Mouse (Mus musculus) embryonic facial prominence, embryonic 12.5 days (tissue): Measurements from ENCODE around the gene Tec. TPM values are rescaled to one million over a fixed set of nuclear protein-coding genes. Genes with fewer than 3 reads are reported as not detected.
"Not testable (repeated sequence)": the region's sequence is repeated elsewhere in the genome, so short reads cannot be mapped to it uniquely, and the experiment has no call there.

Experiments
- ATAC-seq: fragments of 200-750 bp; cut with Nextera tagmentation; 2 replicates; pipeline ENCODE4 v1.8.0; 2017; ENCODE audit not compliant: insufficient number of reproducible peaks, insufficient read depth, low FRiP score, low TSS enrichment
- H3K27ac ChIP-seq: fragments of 300-500 bp; sonication (generic); 2 replicates; pipeline ENCODE4 v1.5.1; 2016; ENCODE audit warnings: mild to moderate bottlenecking
- H3K27me3 ChIP-seq: fragments of 300-500 bp; sonication (generic); 2 replicates; pipeline ENCODE4 v1.6.1; 2016; ENCODE audit warnings: mild to moderate bottlenecking, moderate library complexity
- H3K36me3 ChIP-seq: fragments of 300-500 bp; sonication (generic); 2 replicates; pipeline ENCODE4 v1.6.1; 2016; ENCODE audit warnings: mild to moderate bottlenecking
- H3K4me1 ChIP-seq: fragments of 300-500 bp; sonication (generic); 2 replicates; pipeline ENCODE4 v1.6.1; 2016
- H3K4me2 ChIP-seq: fragments of 300-500 bp; sonication (generic); replicated peaks from 2 replicates; pipeline ENCODE4 v1.6.1; 2016; ENCODE audit warnings: mild to moderate bottlenecking, moderate library complexity
- H3K4me3 ChIP-seq: fragments of 300-500 bp; sonication (generic); 2 replicates; pipeline ENCODE4 v1.5.1; 2016; ENCODE audit warnings: mild to moderate bottlenecking
- H3K9ac ChIP-seq: fragments of 300-500 bp; sonication (generic); 2 replicates; pipeline ENCODE4 v1.6.1; 2016; ENCODE audit warnings: mild to moderate bottlenecking, moderate library complexity
- H3K9me3 ChIP-seq: fragments of 300-500 bp; sonication (generic); 2 replicates; pipeline ENCODE4 v1.6.1; 2016; ENCODE audit warnings: mild to moderate bottlenecking, moderate library complexity
- whole genome bisulfite sequencing: fragments of 180-500 bp; shearing (Covaris S2); methylation state at CpG from one replicate; pipeline ENCODE4 v1.1.7; 2016; 5-methylcytosine and 5-hydroxymethylcytosine counted together
- polyA plus RNA-seq: library from polyadenylated mRNA; unstranded; fragments of >200 nt; fragmentation: Nextera tagmentation; extraction: Ambion mirVana; gene quantifications from 2 replicates; pipeline ENCODE4 v1.2.1, GENCODE M21; 2016

The Tec gene
- polyA plus RNA-seq, 1 experiment from 2014 or later = 3.3 TPM

DNA sequence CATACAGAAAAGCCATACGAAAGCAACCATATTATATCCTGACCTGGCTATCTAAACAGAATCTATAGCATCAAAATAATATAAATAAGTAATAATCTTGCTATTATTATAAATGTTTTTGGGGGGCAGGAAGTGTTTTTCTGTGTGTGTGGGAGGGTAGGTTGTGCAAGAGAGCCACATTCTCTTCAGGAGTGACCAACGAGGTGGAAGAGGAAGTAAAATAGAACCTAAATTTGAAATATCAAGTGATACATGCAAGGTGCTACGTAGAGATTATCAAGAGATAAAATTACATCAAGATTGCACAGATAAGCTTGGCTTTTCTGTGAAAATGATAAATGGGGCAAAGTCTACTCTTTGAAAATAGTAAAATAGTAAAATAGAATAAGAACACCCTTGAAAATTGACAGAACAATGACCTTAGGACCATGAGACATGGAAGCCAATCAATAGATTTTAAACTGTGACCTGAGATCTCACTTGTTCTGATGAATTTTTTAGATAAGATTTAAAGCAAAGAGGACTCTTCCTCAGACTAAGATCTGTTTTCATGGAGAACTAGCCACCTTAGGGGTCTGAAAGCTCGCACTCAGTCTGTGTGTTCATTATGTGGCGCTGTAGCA lies 37.2 kb downstream of the Tec start:
- no peaks in the 10 kb centered on the region for H3K27me3 ChIP-seq

DNA sequence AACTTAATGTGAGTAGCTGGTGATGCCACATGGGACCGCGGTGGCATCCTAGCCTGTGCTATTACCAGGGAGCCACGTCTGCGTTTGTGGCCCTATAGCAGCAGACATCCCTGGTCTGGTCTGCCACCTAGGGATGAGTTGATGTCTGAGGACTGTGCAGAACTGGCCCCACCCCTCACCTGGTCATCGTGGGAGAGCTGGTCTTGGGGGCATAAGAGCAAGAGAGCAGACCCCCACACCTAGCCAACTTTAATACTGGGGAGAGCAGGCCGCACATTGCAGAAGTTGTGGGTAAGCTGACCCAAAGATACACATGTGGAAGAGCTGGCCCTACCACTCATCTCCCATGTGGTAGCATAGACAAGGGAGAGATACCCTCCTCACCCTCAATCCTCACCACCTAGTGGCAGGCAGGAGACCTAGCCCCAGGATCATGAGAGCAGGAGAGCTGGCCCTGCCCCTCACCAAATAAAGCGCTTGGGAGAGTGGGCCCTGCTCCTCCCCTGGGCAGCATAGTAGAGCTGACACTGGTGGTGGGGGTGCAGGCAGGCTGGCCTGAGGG lies 38.7 kb downstream of the Tec start:
- ATAC-seq = no peak
- no peaks in the 10 kb centered on the region for H3K27me3 ChIP-seq

More for the DNA sequence above, 37.2 kb downstream of the Tec start:
- Histone ChIP-seq H3K4me3 (no peak overlapping the region), H3K4me2 (no peak overlapping the region), H3K9me3 (no peaks in the 10 kb centered on the region), H3K4me1 (no peaks in the 10 kb centered on the region), H3K36me3 (no peaks in the 10 kb centered on the region), H3K27ac (no peak overlapping the region), H3K9ac (no peak overlapping the region)
- WGBS = 92% methylated on average over 5 of the region's 5 CpGs
- no peak for ATAC-seq

DNA sequence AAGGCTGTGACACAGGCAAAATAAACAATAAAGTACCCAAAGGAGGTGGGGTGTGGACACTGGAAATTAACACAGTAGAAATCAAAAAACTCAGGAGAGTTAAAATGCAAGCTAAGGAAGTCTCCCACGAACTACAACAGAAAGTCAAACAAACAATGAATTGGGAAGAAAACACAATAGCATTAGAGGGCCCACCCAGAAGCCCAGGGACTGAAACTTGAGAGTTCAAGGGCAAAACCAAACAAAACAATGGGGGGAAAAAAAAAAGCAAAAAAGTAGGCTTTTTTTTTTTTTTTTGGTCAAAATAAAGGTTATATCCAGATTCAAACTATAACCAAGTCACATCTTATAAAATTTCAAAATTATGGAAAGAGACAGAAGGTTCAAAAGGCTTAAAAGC lies 39.9 kb downstream of the Tec start:
- Histone ChIP-seq H3K9me3 (no peaks in the 10 kb centered on the region), H3K27me3 (no peaks in the 10 kb centered on the region), H3K27ac (no peak overlapping the region), H3K9ac (no peak overlapping the region), H3K4me1 (no peaks in the 10 kb centered on the region), H3K36me3 (no peaks in the 10 kb centered on the region), H3K4me3 (no peak overlapping the region), H3K4me2 (no peak overlapping the region)
- no peak for ATAC-seq
- 47% methylated on average over 1 of the region's 1 CpGs for WGBS

More for the DNA sequence above, 38.7 kb downstream of the Tec start:
- Histone ChIP-seq H3K9me3 (no peaks in the 10 kb centered on the region), H3K27ac (no peak overlapping the region), H3K36me3 (no peaks in the 10 kb centered on the region), H3K4me2 (no peak overlapping the region), H3K4me1 (no peaks in the 10 kb centered on the region), H3K4me3 (no peak overlapping the region), H3K9ac (no peak overlapping the region)
- WGBS = 80% methylated on average over 7 of the region's 7 CpGs

DNA sequence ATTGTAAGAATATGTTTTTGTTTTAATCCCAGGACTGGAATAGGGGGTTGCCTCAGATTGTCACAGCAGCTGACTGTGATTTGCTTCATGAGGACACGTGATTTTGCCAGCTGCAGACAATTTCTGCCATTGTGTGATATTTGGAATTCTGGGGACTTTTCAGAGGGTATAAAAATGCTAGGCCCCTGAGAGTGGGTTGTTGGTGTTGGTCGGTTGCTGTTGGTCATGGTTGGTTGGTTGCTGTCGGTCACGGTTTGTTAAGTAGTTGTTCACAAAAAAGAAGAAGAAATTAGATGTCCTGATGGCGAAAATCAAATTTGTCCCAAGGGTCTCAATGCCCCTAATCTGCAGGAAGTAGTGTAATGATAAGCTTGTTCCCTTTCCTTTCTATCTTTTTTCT lies 40.8 kb downstream of the Tec start:
- H3K27ac ChIP-seq = no peak overlapping the region
- no peaks in the 10 kb centered on the region for H3K36me3 ChIP-seq
- ATAC-seq = no peak
- 57% methylated on average over 5 of the region's 5 CpGs for WGBS
- H3K27me3 ChIP-seq = no peaks in the 10 kb centered on the region
- H3K4me3 ChIP-seq = no peak overlapping the region
- no peak overlapping the region for H3K4me2 ChIP-seq
- no peaks in the 10 kb centered on the region for H3K4me1 ChIP-seq
- H3K9me3 ChIP-seq = no peaks in the 10 kb centered on the region
- H3K9ac ChIP-seq = no peak overlapping the region

DNA sequence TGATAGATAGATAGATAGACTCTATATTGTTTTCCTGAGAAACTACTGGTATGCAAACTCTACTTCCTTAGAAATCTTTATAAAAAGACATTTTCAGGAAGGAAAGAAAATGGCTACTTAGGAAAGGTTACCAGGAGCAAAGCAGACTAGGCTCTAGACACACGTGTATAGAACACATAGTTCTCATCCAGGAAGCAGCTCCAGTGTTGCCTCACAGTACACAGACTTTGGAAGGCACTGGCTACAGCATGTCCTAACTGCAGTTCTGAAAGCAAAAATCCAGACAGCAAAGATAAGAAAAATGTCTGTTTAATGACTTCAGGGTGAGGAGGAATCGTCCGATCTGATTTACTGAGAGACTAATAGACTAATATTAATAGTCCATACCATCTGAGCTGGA lies 41.8 kb downstream of the Tec start:
- Histone ChIP-seq H3K4me1 (no peaks in the 10 kb centered on the region), H3K9ac (no peak overlapping the region; the same call in 1 of the 2 replicates), H3K27ac (no peak overlapping the region), H3K4me3 (no peak overlapping the region), H3K27me3 (no peaks in the 10 kb centered on the region), H3K36me3 (no peaks in the 10 kb centered on the region), H3K4me2 (no peak overlapping the region), H3K9me3 (no peaks in the 10 kb centered on the region)
- no peak for ATAC-seq
- 83% methylated on average over 3 of the region's 3 CpGs for WGBS

DNA sequence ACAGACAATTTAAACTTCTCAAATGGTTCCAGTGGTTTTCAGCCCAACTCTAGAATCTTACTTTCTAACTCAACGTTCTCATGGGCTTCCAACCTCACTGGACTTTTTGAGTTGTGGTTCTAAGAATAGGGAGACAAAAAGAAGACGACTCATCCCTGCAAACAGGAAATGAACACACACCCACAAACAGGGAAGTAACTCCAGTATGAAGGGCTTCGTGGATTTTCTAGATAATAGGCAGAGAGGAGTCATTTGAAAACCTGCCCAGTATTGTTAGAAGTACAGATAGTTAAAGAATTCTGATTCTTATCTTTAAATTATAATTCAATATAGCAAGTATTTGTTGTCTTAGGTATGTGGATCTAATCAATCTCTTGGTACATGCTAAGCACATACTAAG lies 47.6 kb downstream of the Tec start:
- Histone ChIP-seq H3K4me3 (no peak overlapping the region), H3K4me1 (peaks cover 9% of the 10 kb centered on the region), H3K9ac (no peak overlapping the region), H3K4me2 (no peak overlapping the region), H3K27me3 (no peaks in the 10 kb centered on the region), H3K9me3 (no peaks in the 10 kb centered on the region), H3K36me3 (no peaks in the 10 kb centered on the region), H3K27ac (no peak overlapping the region)
- ATAC-seq = no peak
- 74% methylated on average over 3 of the region's 3 CpGs for WGBS

DNA sequence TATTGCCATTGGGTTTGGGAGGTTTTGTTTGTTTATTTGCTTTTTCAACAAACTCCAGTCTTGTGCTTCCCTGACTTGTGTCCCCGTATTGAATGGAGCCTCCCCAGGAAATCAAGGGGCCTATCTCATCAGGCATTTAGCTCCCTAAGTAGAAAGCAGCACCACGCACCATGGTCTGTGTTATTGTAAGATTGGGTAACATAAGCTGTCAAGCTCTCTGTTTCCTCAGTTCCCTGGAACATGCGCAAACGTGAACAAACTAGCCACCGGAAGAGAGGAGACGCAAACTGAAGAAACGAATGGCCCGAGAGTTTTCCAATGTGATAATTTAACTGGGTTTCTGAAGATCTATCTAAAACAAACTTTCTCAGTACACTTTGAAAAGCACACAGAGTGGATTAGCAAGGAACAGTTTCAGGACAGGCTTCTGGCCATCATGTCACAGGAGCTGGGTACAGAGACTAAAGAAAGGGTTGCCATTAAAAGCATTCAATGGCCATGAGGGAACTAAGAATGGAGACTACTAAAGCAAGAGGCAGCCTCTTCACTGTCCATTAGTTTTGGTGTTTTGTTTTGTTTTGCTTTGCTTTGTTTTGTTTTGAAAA lies 48.1 kb downstream of the Tec start:
- H3K4me2 ChIP-seq = no peak overlapping the region
- no peak for ATAC-seq
- 73% methylated on average over 8 of the region's 8 CpGs for WGBS
- no peaks in the 10 kb centered on the region for H3K27me3 ChIP-seq
- H3K36me3 ChIP-seq = no peaks in the 10 kb centered on the region
- no peak overlapping the region for H3K9ac ChIP-seq
- H3K27ac ChIP-seq = no peak overlapping the region
- H3K4me1 ChIP-seq = peaks cover 9% of the 10 kb centered on the region
- H3K4me3 ChIP-seq = no peak overlapping the region
- no peaks in the 10 kb centered on the region for H3K9me3 ChIP-seq

DNA sequence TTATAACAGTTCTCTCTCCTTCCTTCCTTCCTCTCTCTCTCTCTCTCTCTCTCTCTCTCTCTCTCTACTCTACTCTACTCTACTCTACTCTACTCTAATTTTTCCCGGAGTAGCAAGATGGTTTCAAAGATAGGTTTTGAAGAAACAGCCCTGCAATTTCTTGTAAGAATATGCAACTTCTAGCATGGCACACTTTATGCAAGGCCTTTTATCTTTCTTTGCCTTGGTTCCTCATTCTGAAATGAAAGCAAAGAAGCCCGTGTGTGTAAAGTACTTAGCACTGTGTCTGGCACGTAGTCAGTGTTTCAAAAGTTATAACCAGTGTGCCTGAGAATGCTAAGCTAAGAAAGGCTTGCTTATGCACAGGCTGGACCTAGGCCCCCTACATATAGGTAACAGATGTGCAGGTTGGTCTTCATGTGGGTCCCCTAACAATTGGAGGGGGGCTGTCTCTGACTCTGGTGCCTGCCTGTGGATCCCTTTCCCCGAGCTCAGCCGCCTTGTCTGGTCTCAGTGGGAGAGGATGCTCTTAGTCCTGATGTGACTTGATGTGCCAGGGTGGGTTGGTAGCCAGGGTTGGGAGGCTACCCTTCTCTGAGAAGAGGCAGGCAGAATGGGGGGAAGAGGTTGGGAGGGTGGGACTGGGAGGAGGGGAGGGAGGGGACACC lies 49.6 kb downstream of the Tec start:
- WGBS = 82% methylated on average over 5 of the region's 5 CpGs
- H3K36me3 ChIP-seq = no peaks in the 10 kb centered on the region

DNA sequence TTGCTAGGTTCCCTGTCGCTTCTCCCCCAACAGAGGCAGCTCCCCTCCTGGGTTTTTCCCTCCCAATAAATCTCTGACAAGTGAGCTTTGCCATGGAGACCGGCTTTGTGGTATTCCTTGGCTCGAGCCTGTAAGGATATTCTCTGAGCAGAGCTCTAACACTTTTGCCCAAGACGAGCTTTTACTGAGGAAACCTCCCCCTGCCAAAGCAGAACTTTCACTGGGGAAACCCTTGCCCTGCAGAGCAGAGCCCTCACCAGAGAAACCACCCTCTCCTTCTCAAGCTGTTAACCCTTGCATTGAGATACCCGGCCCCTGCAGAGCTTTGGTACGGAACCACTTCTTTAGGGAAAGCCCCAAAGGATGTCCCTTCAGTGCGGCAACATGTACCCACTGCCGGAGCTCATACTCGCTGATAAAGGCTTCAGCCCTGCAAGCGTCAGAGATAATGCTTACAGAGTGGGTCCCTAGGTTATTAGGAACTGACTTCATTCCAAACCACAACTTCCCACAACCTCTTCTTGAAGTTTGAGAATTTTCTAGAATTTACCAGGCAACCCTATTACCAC lies 50.7 kb downstream of the Tec start:
- Histone ChIP-seq H3K4me2 (no peak overlapping the region), H3K27ac (no peak overlapping the region), H3K4me3 (no peak overlapping the region), H3K4me1 (peaks cover 9% of the 10 kb centered on the region), H3K9me3 (no peaks in the 10 kb centered on the region), H3K27me3 (no peaks in the 10 kb centered on the region), H3K36me3 (no peaks in the 10 kb centered on the region), H3K9ac (no peak overlapping the region)
- no peak for ATAC-seq
- 49% methylated on average over 10 of the region's 10 CpGs for WGBS

More for the DNA sequence above, 49.6 kb downstream of the Tec start:
- H3K27me3 ChIP-seq = no peaks in the 10 kb centered on the region
- no peak overlapping the region for H3K9ac ChIP-seq
- no peaks in the 10 kb centered on the region for H3K9me3 ChIP-seq
- H3K4me3 ChIP-seq = no peak overlapping the region
- no peak overlapping the region for H3K27ac ChIP-seq
- H3K4me1 ChIP-seq = peaks cover 9% of the 10 kb centered on the region
- no peak overlapping the region for H3K4me2 ChIP-seq
- no peak for ATAC-seq

DNA sequence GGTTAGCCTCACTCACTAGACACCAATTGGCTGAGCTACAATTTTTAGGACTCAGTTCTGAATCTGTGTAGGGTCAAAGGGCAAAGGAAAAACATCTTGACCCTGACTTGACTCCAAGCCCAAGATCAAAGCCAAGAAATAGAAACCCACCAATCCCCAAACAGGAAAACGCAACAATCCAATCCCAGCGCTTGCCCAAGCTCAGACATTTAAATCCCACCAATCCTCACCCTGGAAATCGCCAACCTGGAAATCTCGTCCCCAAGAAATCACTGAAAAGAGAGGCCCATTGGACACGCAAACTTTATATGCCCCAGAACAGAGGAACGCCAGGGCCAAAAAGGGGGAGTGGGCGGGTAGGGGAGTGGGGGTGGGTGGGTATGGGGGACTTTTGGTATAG lies 51.3 kb downstream of the Tec start:
- not testable (repeated sequence) for H3K36me3 ChIP-seq, H3K27me3 ChIP-seq, H3K4me1 ChIP-seq, H3K9me3 ChIP-seq, H3K4me3 ChIP-seq, H3K4me2 ChIP-seq, H3K9ac ChIP-seq, H3K27ac ChIP-seq, ATAC-seq
- WGBS = 69% methylated on average over 7 of the region's 7 CpGs

DNA sequence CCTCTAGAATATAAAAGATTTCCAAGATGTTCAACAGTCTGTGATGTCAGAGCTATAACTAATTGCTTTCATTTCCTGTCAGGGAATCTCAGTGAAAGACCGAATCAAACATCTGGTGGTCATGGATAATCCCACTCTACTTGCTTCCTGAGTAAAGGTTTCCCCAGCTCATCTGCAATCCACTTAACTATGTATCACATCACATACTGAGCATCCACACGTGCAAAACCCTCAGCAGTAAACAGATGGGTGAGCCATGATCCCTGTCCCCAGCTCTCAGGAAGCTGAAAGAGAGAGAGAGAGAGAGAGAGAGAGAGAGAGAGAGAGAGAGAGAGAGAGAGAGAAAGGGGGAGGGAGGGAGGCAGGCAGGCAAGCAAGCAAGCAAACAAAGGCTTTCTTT lies 51.8 kb downstream of the Tec start:
- H3K9ac ChIP-seq = no peak overlapping the region
- H3K4me3 ChIP-seq = no peak overlapping the region
- peaks cover 9% of the 10 kb centered on the region for H3K4me1 ChIP-seq
- H3K36me3 ChIP-seq = no peaks in the 10 kb centered on the region
- ATAC-seq = no peak
- no peak overlapping the region for H3K4me2 ChIP-seq
- H3K27me3 ChIP-seq = no peaks in the 10 kb centered on the region
- H3K9me3 ChIP-seq = no peaks in the 10 kb centered on the region
- no peak overlapping the region for H3K27ac ChIP-seq
- WGBS = 27% methylated on average over 2 of the region's 2 CpGs

DNA sequence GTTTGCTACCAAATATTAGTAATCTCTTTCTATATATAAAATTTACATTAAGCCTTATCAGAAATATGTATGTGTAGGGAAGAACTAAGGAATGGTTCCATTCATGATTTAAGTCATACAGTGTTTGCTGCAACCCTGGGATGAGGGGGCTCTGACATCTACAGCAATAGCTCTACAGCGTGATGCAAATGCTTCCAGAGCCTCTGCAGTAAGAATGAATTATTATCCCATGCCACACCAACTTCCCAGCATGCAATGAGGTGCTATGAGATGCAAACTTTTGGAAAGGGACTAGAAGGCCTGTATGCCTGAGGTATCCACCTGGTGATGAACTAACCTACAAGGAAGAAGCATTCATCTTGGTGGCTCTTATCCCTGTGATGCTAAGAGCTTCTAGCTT lies 52.2 kb downstream of the Tec start:
- Histone ChIP-seq H3K9me3 (no peaks in the 10 kb centered on the region), H3K27ac (no peak overlapping the region), H3K4me3 (no peak overlapping the region), H3K27me3 (no peaks in the 10 kb centered on the region), H3K4me2 (no peak overlapping the region), H3K36me3 (no peaks in the 10 kb centered on the region), H3K4me1 (peaks cover 9% of the 10 kb centered on the region), H3K9ac (no peak overlapping the region)
- WGBS = 93% methylated on average over 1 of the region's 1 CpGs
- no peak for ATAC-seq
